Mouse (Mus musculus) lung, embryonic 14.5 days (tissue): Measurements from ENCODE around the gene Dusp16. TPM values are rescaled to one million over a fixed set of nuclear protein-coding genes. Genes with fewer than 3 reads are reported as not detected.
A peak's percentile ranks its signal among the peaks of the same experiment; 100 is the strongest.

Source experiments
- ATAC-seq: fragments of 200-750 bp; cut with Nextera tagmentation; 2 replicates; pipeline ENCODE4 v1.8.0; 2017; ENCODE audit warnings: mild to moderate bottlenecking, moderate TSS enrichment, moderate library complexity; ENCODE audit not compliant: insufficient read depth
- DNase-seq: peaks from one replicate; pipeline ENCODE4 v3.0.0-alpha.2; 2015
- H3K27ac ChIP-seq: fragments of 300-500 bp; sonication (generic); 2 replicates; pipeline ENCODE4 v1.5.1; 2014; ENCODE audit warnings: low read depth, mild to moderate bottlenecking, moderate library complexity
- H3K27me3 ChIP-seq: fragments of 300-500 bp; sonication (generic); 2 replicates; pipeline ENCODE4 v1.6.1; 2014; ENCODE audit warnings: low read length, control low read depth; ENCODE audit not compliant: insufficient read depth
- H3K36me3 ChIP-seq: fragments of 300-500 bp; sonication (generic); 2 replicates; pipeline ENCODE4 v1.6.1; 2014; ENCODE audit warnings: control low read depth; ENCODE audit not compliant: insufficient read depth
- H3K4me1 ChIP-seq: fragments of 300-500 bp; sonication (generic); 2 replicates; pipeline ENCODE4 v1.6.1; 2014; ENCODE audit warnings: antibody characterized with exemption, control low read depth; ENCODE audit not compliant: insufficient read depth
- H3K4me2 ChIP-seq: fragments of 300-500 bp; sonication (generic); 2 replicates; pipeline ENCODE4 v1.6.1; 2014; ENCODE audit warnings: mild to moderate bottlenecking
- H3K4me3 ChIP-seq: fragments of 300-500 bp; sonication (generic); 2 replicates; pipeline ENCODE4 v1.5.1; 2014; ENCODE audit warnings: low read depth, low read length
- H3K9ac ChIP-seq: fragments of 300-500 bp; sonication (generic); 2 replicates; pipeline ENCODE4 v1.6.1; 2014
- H3K9me3 ChIP-seq: fragments of 300-500 bp; sonication (generic); 2 replicates; pipeline ENCODE4 v1.6.1; 2016; ENCODE audit warnings: low read depth, low read length, control low read depth
- CTCF ChIP-seq: IDR thresholded peaks from 2 replicates; pipeline ENCODE4 v1.5.1; 2016; ENCODE audit warnings: antibody characterized with exemption, low read depth
- WGBS: fragments of 180-500 bp; shearing (Covaris S2); extraction: QIAGEN DNeasy Blood & Tissue Kit; methylation state at CpG from one replicate; pipeline ENCODE4 v1.1.7; 2014; 5-methylcytosine and 5-hydroxymethylcytosine counted together
- polyA plus RNA-seq: library from polyadenylated mRNA; unstranded; fragments of >200 nt; fragmentation: Nextera tagmentation; extraction: Ambion mirVana; gene quantifications from 2 replicates; pipeline ENCODE4 v1.2.1, GENCODE M21; 2014

Gene Dusp16
- polyA plus RNA-seq, 1 experiment from 2014 or later = 12.9 TPM

GRCm38 (mm10) chr6:134713321-134713720 lies 79.1 kb downstream of the Dusp16 start:
- H3K27me3 ChIP-seq = no peaks in the 10 kb centered on the region
- no peak for ATAC-seq
- H3K27ac ChIP-seq = no peak overlapping the region
- DNase-seq = no peak
- H3K4me1 ChIP-seq = no peaks in the 10 kb centered on the region
- no peak for TF ChIP-seq CTCF
- H3K9me3 ChIP-seq = no peaks in the 10 kb centered on the region
- no peak overlapping the region for H3K4me3 ChIP-seq
- no peak overlapping the region for H3K9ac ChIP-seq
- 36% methylated on average over 3 of the region's 3 CpGs for WGBS
- H3K36me3 ChIP-seq = peaks cover 21% of the 10 kb centered on the region; the same call in 1 of the 2 replicates
- H3K4me2 ChIP-seq = no peak overlapping the region

GRCm38 (mm10) chr6:134710020-134710419 lies 82.4 kb downstream of the Dusp16 start:
- no peak for TF ChIP-seq CTCF
- H3K9ac ChIP-seq = no peak overlapping the region
- no peaks in the 10 kb centered on the region for H3K27me3 ChIP-seq
- ATAC-seq = no peak
- no peak overlapping the region for H3K27ac ChIP-seq
- H3K4me3 ChIP-seq = no peak overlapping the region
- 77% methylated on average over 15 of the region's 15 CpGs for WGBS
- H3K36me3 ChIP-seq = peaks cover 4% of the 10 kb centered on the region; the same call in 1 of the 2 replicates
- H3K9me3 ChIP-seq = no peaks in the 10 kb centered on the region
- H3K4me1 ChIP-seq = no peaks in the 10 kb centered on the region
- no peak overlapping the region for H3K4me2 ChIP-seq
- no peak for DNase-seq

- TF ChIP-seq CTCF = no peak
- no peak overlapping the region for H3K27ac ChIP-seq
- DNase-seq (no peak), ATAC-seq (no peak)
- H3K4me1 ChIP-seq = no peaks in the 10 kb centered on the region
- no peak overlapping the region for H3K9ac ChIP-seq
- no peaks in the 10 kb centered on the region for H3K9me3 ChIP-seq
- no peak overlapping the region for H3K4me2 ChIP-seq
- H3K4me3 ChIP-seq = no peak overlapping the region
- 75% methylated on average over 4 of the region's 4 CpGs for WGBS
- H3K27me3 ChIP-seq = no peaks in the 10 kb centered on the region
- no peaks in the 10 kb centered on the region for H3K36me3 ChIP-seq
These were observed 86.0 kb downstream of the Dusp16 start for GRCm38 (mm10) chr6:134706467-134706866.

- no peak overlapping the region for H3K4me3 ChIP-seq
- ATAC-seq (no peak), DNase-seq (no peak)
- WGBS = 83% methylated on average over 4 of the region's 4 CpGs
- no peak overlapping the region for H3K27ac ChIP-seq
- no peak overlapping the region for H3K9ac ChIP-seq
- H3K36me3 ChIP-seq = no peaks in the 10 kb centered on the region
- H3K4me1 ChIP-seq = no peaks in the 10 kb centered on the region
- TF ChIP-seq CTCF = no peak
- no peaks in the 10 kb centered on the region for H3K9me3 ChIP-seq
- no peaks in the 10 kb centered on the region for H3K27me3 ChIP-seq
- no peak overlapping the region for H3K4me2 ChIP-seq
These were observed 89.3 kb downstream of the Dusp16 start for GRCm38 (mm10) chr6:134703053-134703690.

GRCm38 (mm10) chr6:134702184-134702583 lies 90.2 kb downstream of the Dusp16 start:
- Histone ChIP-seq H3K9me3 (no peaks in the 10 kb centered on the region), H3K4me3 (no peak overlapping the region), H3K36me3 (no peaks in the 10 kb centered on the region), H3K4me2 (no peak overlapping the region), H3K4me1 (no peaks in the 10 kb centered on the region), H3K27me3 (no peaks in the 10 kb centered on the region), H3K9ac (no peak overlapping the region), H3K27ac (no peak overlapping the region)
- DNase-seq (no peak), ATAC-seq (no peak)
- WGBS = 95% methylated on average over 7 of the region's 7 CpGs
- no peak for TF ChIP-seq CTCF

GRCm38 (mm10) chr6:134701211-134701602 lies 91.2 kb downstream of the Dusp16 start:
- TF ChIP-seq CTCF = no peak
- Histone ChIP-seq H3K9me3 (no peaks in the 10 kb centered on the region), H3K4me2 (no peak overlapping the region), H3K36me3 (no peaks in the 10 kb centered on the region), H3K27ac (no peak overlapping the region), H3K9ac (no peak overlapping the region), H3K4me3 (no peak overlapping the region), H3K4me1 (no peaks in the 10 kb centered on the region), H3K27me3 (no peaks in the 10 kb centered on the region)
- no peak for DNase-seq
- no peak for ATAC-seq
- WGBS = 64% methylated on average over 6 of the region's 6 CpGs

GRCm38 (mm10) chr6:134700451-134701210 lies 91.8 kb downstream of the Dusp16 start:
- WGBS = 52% methylated on average over 8 of the region's 8 CpGs
- peak; percentile 69 for DNase-seq
- no peaks in the 10 kb centered on the region for H3K36me3 ChIP-seq
- ATAC-seq = peak; percentile 77; the same call in 1 of the 2 replicates
- H3K9ac ChIP-seq = no peak overlapping the region
- no peak overlapping the region for H3K4me3 ChIP-seq
- H3K27me3 ChIP-seq = no peaks in the 10 kb centered on the region
- no peak for TF ChIP-seq CTCF
- H3K4me1 ChIP-seq = no peaks in the 10 kb centered on the region
- H3K4me2 ChIP-seq = no peak overlapping the region
- H3K27ac ChIP-seq = peak overlapping the region; percentile 10; the same call in 1 of the 2 replicates
- H3K9me3 ChIP-seq = no peaks in the 10 kb centered on the region
